Mouse (Mus musculus) ES-Bruce4 (cell line): ENCODE measurements around the gene Inpp5d. TPM values are rescaled to one million over a fixed set of nuclear protein-coding genes. Genes with fewer than 3 reads are reported as not detected.

ENCODE experiments used
- H3K27ac ChIP-seq: 2 replicates; pipeline ENCODE4 v1.5.1; 2012; ENCODE audit warnings: low read length, inconsistent platforms; ENCODE audit not compliant: insufficient read depth
- H3K27me3 ChIP-seq: 2 replicates; pipeline ENCODE4 v1.6.1; 2012; ENCODE audit warnings: mild to moderate bottlenecking, low read length, inconsistent platforms; ENCODE audit not compliant: control insufficient read depth, poor library complexity, insufficient read depth, severe bottlenecking
- H3K36me3 ChIP-seq: 2 replicates; pipeline ENCODE4 v1.6.1; 2012; ENCODE audit warnings: inconsistent platforms, mild to moderate bottlenecking, low read length, moderate library complexity; ENCODE audit not compliant: control insufficient read depth, poor library complexity, insufficient read depth, severe bottlenecking
- H3K4me1 ChIP-seq: one replicate; pipeline ENCODE4 v1.8.1; 2011; ENCODE audit warnings: low read length; ENCODE audit not compliant: control insufficient read depth, insufficient read depth
- H3K4me3 ChIP-seq: 2 replicates; pipeline ENCODE4 v1.5.1; 2011; ENCODE audit warnings: low read depth, mild to moderate bottlenecking, low read length
- H3K9ac ChIP-seq: 2 replicates; pipeline ENCODE4 v1.6.1; 2012; ENCODE audit warnings: low read depth, mild to moderate bottlenecking, inconsistent platforms; ENCODE audit not compliant: poor library complexity, severe bottlenecking
- H3K9me3 ChIP-seq: replicated peaks from 2 replicates; pipeline ENCODE4 v1.6.1; 2012; ENCODE audit warnings: mild to moderate bottlenecking, low read length, inconsistent platforms; ENCODE audit not compliant: control insufficient read depth, poor library complexity, insufficient read depth, severe bottlenecking
- CTCF ChIP-seq: IDR thresholded peaks from one replicate; pipeline ENCODE4 v1.8.1; 2011; ENCODE audit warnings: low read depth, low read length
- EP300 ChIP-seq: IDR thresholded peaks from 2 replicates; pipeline ENCODE4 v1.6.1; 2011; ENCODE audit warnings: low read depth, low read length; ENCODE audit not compliant: insufficient read depth
- POLR2A ChIP-seq: IDR thresholded peaks from one replicate; pipeline ENCODE4 v1.8.1; 2011; ENCODE audit warnings: low read length; ENCODE audit not compliant: insufficient read depth
- polyA plus RNA-seq: library from polyadenylated mRNA; stranded (reverse); fragments of >200 nt; gene quantifications from 2 replicates; pipeline ENCODE4 v1.2.4, GENCODE M21; 2011; ENCODE audit warnings: low read depth; ENCODE audit not compliant: missing spikeins, insufficient read depth, insufficient read length

Gene Inpp5d
- polyA plus RNA-seq, 1 experiment = 16.8 TPM

DNA sequence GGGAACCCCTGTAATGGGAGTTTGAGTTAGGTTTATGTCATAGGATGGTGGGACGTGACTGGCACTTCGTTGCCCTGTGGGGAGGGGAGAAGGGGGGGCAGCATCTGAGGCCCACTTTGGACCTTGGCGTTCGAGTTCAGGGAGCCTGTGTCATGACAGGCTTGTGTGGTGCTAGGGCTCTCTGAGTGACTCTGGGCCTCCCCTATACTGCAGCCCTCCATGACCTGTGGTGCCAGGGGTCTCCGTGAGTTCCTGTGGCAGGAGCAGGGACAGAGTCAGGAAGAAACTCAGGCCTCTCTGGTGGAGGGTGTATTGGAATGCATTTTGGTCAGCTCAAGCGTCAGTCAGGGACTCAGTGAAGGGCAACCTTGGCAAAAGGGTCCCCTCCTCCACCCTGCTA is 581 bp downstream of the Inpp5d start:
- no peaks in the 10 kb centered on the region for H3K9me3 ChIP-seq
- no peaks in the 10 kb centered on the region for H3K27me3 ChIP-seq
- no peak overlapping the region for H3K27ac ChIP-seq
- no peaks in the 10 kb centered on the region for H3K36me3 ChIP-seq
- H3K9ac ChIP-seq = no peak overlapping the region
- TF ChIP-seq POLR2A (no peak), CTCF (no peak), EP300 (no peak)
- no peak overlapping the region for H3K4me3 ChIP-seq
- H3K4me1 ChIP-seq = no peaks in the 10 kb centered on the region

- Histone ChIP-seq H3K9me3 (no peaks in the 10 kb centered on the region), H3K9ac (no peak overlapping the region), H3K27me3 (no peaks in the 10 kb centered on the region), H3K4me1 (no peaks in the 10 kb centered on the region), H3K27ac (no peak overlapping the region), H3K4me3 (no peak overlapping the region), H3K36me3 (no peaks in the 10 kb centered on the region)
- TF ChIP-seq POLR2A = no peak
- TF ChIP-seq EP300 = no peak
- TF ChIP-seq CTCF = no peak
Measured at GRCm38 (mm10) chr1:87621146-87621857, 1.2 kb downstream of the Inpp5d start.

GRCm38 (mm10) chr1:87621858-87622279 is 1.8 kb downstream of the Inpp5d start:
- Histone ChIP-seq H3K9me3 (no peaks in the 10 kb centered on the region), H3K36me3 (no peaks in the 10 kb centered on the region), H3K4me1 (no peaks in the 10 kb centered on the region), H3K27ac (no peak overlapping the region), H3K27me3 (no peaks in the 10 kb centered on the region), H3K4me3 (no peak overlapping the region), H3K9ac (no peak overlapping the region)
- TF ChIP-seq CTCF (no peak), EP300 (no peak), POLR2A (no peak)

DNA sequence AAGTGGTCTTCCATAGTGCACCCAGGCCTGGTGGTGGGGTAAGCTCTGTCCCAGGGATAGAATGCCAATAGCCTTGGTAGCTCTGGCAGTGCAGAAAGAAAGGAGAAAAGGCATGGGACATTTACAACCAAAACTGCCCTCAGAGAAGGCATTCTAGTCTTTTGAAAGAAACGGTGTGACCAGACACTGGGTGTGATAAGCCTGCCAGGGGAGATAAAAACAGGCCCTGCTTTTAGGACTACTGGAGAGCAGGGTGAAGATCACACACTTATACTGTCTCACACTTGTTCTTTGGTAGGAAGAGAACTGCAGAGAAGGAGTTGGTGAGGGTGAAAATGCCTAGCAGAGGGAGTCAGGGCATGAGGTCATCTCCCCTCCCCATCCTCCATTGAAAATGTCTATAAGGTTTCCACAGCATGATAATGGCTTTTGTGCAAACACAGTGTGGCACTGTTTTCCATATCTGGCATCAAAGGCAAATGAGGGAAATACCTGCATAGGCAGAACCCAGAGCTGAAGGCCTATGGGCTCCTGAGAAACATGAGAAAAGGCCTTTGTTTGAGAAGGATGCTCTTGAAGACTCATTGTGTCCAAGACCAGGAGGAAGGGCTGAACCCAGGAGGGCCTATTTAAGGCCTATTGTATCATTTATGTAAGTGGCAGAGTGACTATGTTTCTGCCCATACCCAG is 4.0 kb downstream of the Inpp5d start:
- no peaks in the 10 kb centered on the region for H3K4me1 ChIP-seq
- no peak for TF ChIP-seq EP300
- TF ChIP-seq CTCF = no peak
- TF ChIP-seq POLR2A = no peak
- H3K27ac ChIP-seq = no peak overlapping the region
- no peak overlapping the region for H3K4me3 ChIP-seq
- no peaks in the 10 kb centered on the region for H3K36me3 ChIP-seq
- no peaks in the 10 kb centered on the region for H3K27me3 ChIP-seq
- H3K9me3 ChIP-seq = no peaks in the 10 kb centered on the region
- H3K9ac ChIP-seq = no peak overlapping the region

DNA sequence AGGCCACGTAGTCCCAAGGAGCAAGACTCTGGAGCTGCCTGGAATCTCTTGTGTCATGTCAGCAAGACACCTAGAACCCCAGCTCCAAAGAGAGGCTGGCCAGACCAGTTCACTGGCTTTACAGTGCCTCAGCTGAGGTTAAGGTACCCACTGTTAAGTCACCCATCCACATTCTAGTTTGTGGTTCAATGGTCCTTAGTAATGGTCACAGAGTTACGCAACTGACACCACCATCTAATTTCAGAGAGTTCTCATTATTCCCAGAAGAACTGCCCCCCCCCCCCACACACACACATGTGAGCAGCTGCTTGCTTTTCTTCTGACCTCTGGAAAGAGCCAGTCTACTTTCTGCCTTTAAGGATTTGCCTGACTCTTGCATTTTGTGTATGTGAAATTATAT is 4.7 kb downstream of the Inpp5d start:
- Histone ChIP-seq H3K4me1 (no peaks in the 10 kb centered on the region), H3K27ac (no peak overlapping the region), H3K4me3 (no peak overlapping the region), H3K27me3 (no peaks in the 10 kb centered on the region), H3K9ac (no peak overlapping the region), H3K9me3 (no peaks in the 10 kb centered on the region), H3K36me3 (no peaks in the 10 kb centered on the region)
- TF ChIP-seq POLR2A (no peak), EP300 (no peak), CTCF (no peak)
